Mouse (Mus musculus) brain, embryonic 14.5 days (tissue): ENCODE measurements at regions not wholly inside any gene's neighbourhood (a gene's known extent, or its start where the extent isn't known, plus 50 kb on each side); places are given as distances from the start of the nearest gene placed in this dataset.

ENCODE experiments used
- CTCF ChIP-seq: fragments of 200-500 bp; IDR thresholded peaks from 2 replicates; pipeline ENCODE4 v1.5.1; 2012; ENCODE audit warnings: inconsistent platforms, mild to moderate bottlenecking, moderate library complexity, borderline replicate concordance; ENCODE audit not compliant: insufficient read depth, insufficient read length; ENCODE audit errors: extremely low read depth
- POLR2A ChIP-seq: fragments of 200-500 bp; IDR thresholded peaks from 2 replicates; pipeline ENCODE4 v1.6.1; 2012; ENCODE audit warnings: mild to moderate bottlenecking, inconsistent platforms, borderline replicate concordance; ENCODE audit not compliant: poor library complexity, insufficient read depth, insufficient read length, severe bottlenecking; ENCODE audit errors: extremely low read depth

GRCm38 (mm10) chr7:66580687-66581151 is 108.7 kb downstream of the Asb7 start:
- no peak for TF ChIP-seq CTCF
- no peak for TF ChIP-seq POLR2A
